Mouse (Mus musculus) midbrain, embryonic 11.5 days (tissue): ENCODE results near the gene Kif5a. TPM values are rescaled to one million over a fixed set of nuclear protein-coding genes. Genes with fewer than 3 reads are reported as not detected.
"Not testable (repeated sequence)": the region's sequence is repeated elsewhere in the genome, so short reads cannot be mapped to it uniquely, and the experiment has no call there.

Experiments
- ATAC-seq: fragments of 200-750 bp; cut with Nextera tagmentation; 2 replicates; pipeline ENCODE4 v1.8.0; 2017; ENCODE audit warnings: moderate TSS enrichment, moderate library complexity; ENCODE audit not compliant: low FRiP score
- DNase-seq: peaks from one replicate; pipeline ENCODE4 v3.0.0; 2015; ENCODE audit warnings: low spot score; ENCODE audit errors: missing footprints
- H3K27ac ChIP-seq: fragments of 300-500 bp; sonication (generic); 2 replicates; pipeline ENCODE4 v1.5.1; 2014; ENCODE audit warnings: low read depth, low read length
- H3K27me3 ChIP-seq: fragments of 300-500 bp; sonication (generic); 2 replicates; pipeline ENCODE4 v1.6.1; 2014; ENCODE audit warnings: mild to moderate bottlenecking, low read length, moderate library complexity, mixed read lengths; ENCODE audit not compliant: control insufficient read depth, insufficient read depth
- H3K36me3 ChIP-seq: fragments of 300-500 bp; sonication (generic); 2 replicates; pipeline ENCODE4 v1.6.1; 2014; ENCODE audit warnings: mild to moderate bottlenecking, low read length, moderate library complexity, mixed read lengths; ENCODE audit not compliant: control insufficient read depth, insufficient read depth
- H3K4me1 ChIP-seq: fragments of 300-500 bp; sonication (generic); 2 replicates; pipeline ENCODE4 v1.6.1; 2014; ENCODE audit warnings: low read length; ENCODE audit not compliant: control insufficient read depth, insufficient read depth
- H3K4me2 ChIP-seq: fragments of 300-500 bp; sonication (generic); 2 replicates; pipeline ENCODE4 v1.6.1; 2014; ENCODE audit warnings: mild to moderate bottlenecking, moderate library complexity
- H3K4me3 ChIP-seq: fragments of 300-500 bp; sonication (generic); 2 replicates; pipeline ENCODE4 v1.5.1; 2014; ENCODE audit warnings: low read depth, low read length
- H3K9ac ChIP-seq: fragments of 300-500 bp; sonication (generic); 2 replicates; pipeline ENCODE4 v1.6.1; 2014; ENCODE audit warnings: low read length
- H3K9me3 ChIP-seq: fragments of 300-500 bp; sonication (generic); 2 replicates; pipeline ENCODE4 v1.6.1; 2016; ENCODE audit warnings: low read length; ENCODE audit not compliant: control insufficient read depth
- WGBS: fragments of 180-500 bp; shearing (Covaris S2); extraction: QIAGEN DNeasy Blood & Tissue Kit; methylation state at CpG from one replicate; pipeline ENCODE4 v1.1.7; 2014; 5-methylcytosine and 5-hydroxymethylcytosine counted together
- polyA plus RNA-seq: library from polyadenylated mRNA; unstranded; fragments of >200 nt; fragmentation: Nextera tagmentation; extraction: Ambion mirVana; gene quantifications from 2 replicates; pipeline ENCODE4 v1.2.1, GENCODE M21; 2014

The Kif5a gene
- polyA plus RNA-seq, 1 experiment from 2014 or later, result 26.3 TPM

DNA sequence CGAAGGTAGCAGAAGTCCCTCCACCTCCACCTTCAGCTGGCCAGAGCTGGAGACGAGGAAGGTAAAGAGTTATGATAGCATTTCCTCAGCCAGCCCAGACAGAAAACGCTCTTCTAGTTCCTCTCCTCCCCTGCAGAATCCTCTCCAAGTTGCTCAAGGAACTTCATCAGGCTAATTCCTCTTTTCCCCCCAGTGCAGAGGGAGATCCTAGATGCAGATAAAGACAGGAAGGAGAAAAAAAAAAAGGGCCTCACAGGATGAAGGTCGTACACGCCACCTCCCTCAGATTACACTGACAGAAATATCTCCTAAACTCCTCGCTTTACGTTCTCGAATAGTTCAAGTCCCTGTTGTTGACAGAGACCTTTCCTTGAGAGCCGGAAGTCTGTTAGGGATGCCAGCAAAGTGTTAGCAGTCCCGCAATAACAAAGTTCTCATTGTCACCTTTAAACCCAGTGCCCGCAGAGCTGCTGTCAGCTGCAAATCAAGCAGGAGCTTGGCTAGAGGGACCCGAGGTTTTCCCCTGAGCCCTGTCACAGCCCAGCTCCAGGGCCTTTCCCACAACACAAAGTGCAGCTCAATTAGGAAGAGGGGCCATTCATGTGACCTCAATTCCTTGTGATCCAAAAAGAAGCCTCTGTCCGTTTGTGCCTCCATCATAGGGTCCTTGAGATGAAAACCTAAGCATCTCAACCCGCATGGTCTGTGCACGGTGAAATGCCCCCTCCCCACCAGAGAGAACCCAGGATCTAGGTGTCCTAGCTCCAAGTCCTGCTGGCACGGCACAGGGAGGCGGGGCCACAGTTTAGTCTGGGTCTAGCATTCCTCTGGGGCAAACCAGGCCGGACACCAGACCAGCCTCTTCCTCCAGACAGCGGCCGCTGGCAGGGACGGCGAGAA is 68.5 kb downstream of the Kif5a start:
- peak; percentile 57 for ATAC-seq

DNA sequence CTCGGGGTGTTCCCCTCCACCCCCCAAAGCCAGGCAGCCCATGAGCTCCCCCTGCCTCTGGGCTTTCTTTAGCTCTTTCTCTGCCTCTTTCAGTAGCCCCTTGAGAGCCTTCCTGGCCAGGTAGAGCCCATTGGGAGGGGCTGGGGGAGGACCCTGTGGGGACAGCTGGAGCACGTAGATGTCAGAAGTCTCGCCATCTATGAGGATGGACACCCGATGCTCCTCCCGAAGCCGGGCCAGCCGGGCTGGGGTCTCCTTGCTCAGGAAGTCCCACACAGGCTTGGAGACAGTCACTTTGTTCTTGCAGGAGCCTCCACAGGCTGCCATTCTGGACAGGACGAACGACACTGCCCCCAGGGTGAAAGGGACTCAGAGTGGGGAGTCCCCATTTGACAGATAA is 70.1 kb downstream of the Kif5a start:
- Histone ChIP-seq H3K4me3 (no peak overlapping the region), H3K36me3 (peaks cover 2% of the 10 kb centered on the region; the same call in 1 of the 2 replicates), H3K27ac (no peak overlapping the region), H3K27me3 (no peaks in the 10 kb centered on the region), H3K4me1 (peaks cover 36% of the 10 kb centered on the region), H3K9ac (no peak overlapping the region), H3K9me3 (no peaks in the 10 kb centered on the region), H3K4me2 (no peak overlapping the region)
- DNase-seq (no peak), ATAC-seq (no peak)
- WGBS, result 90% methylated on average over 9 of the region's 9 CpGs

More for the DNA sequence above, 68.5 kb downstream of the Kif5a start:
- Histone ChIP-seq H3K9ac (peak overlapping the region; percentile 97), H3K27me3 (no peaks in the 10 kb centered on the region), H3K36me3 (peaks cover 8% of the 10 kb centered on the region), H3K4me2 (peak overlapping the region; percentile 78), H3K9me3 (no peaks in the 10 kb centered on the region), H3K4me3 (peak overlapping the region; percentile 96), H3K4me1 (peaks cover 27% of the 10 kb centered on the region), H3K27ac (peak overlapping the region; percentile 86)
- WGBS, result 28% methylated on average over 22 of the region's 22 CpGs
- peak; percentile 94 for DNase-seq

DNA sequence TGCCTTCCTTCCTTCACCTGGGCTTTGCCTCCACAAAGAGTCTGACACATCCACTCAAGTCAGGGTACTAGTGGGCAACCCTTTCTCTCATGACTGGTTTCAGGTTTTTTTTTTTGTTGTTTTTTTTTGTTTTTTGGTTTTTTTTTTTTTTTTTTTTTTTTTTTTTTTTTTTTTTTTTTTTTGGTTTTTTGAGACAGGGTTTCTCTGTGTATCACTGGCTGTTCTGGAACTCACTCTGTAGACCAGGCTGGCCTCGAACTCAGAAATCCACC is 71.2 kb downstream of the Kif5a start:
- H3K27ac ChIP-seq, ATAC-seq, H3K27me3 ChIP-seq, H3K4me2 ChIP-seq, H3K9me3 ChIP-seq, H3K4me3 ChIP-seq, H3K36me3 ChIP-seq, DNase-seq, H3K9ac ChIP-seq: not testable (repeated sequence)
- WGBS, result 84% methylated on average over 1 of the region's 1 CpGs
- H3K4me1 ChIP-seq, result peaks cover 41% of the 10 kb centered on the region

- no peak overlapping the region for H3K4me3 ChIP-seq
- peaks cover 37% of the 10 kb centered on the region for H3K4me1 ChIP-seq
Observed at GRCm38 (mm10) chr10:127191191-127192056, 71.7 kb downstream of the Kif5a start.

GRCm38 (mm10) chr10:127190398-127191190 is 72.6 kb downstream of the Kif5a start:
- peaks cover 7% of the 10 kb centered on the region; the same call in 1 of the 2 replicates for H3K36me3 ChIP-seq
- ATAC-seq, result no peak
- 32% methylated on average over 14 of the region's 14 CpGs for WGBS
- H3K4me2 ChIP-seq, result peak overlapping the region; percentile 92
- H3K27me3 ChIP-seq, result no peaks in the 10 kb centered on the region
- H3K4me3 ChIP-seq, result peak overlapping the region; percentile 72; the same call in 1 of the 2 replicates
- peak; percentile 85 for DNase-seq
- H3K27ac ChIP-seq, result 0 out of 2 replicates have a peak overlapping the region, but pooled peaks have one; percentile 20
- peak overlapping the region; percentile 81; the same call in 1 of the 2 replicates for H3K9ac ChIP-seq
- no peaks in the 10 kb centered on the region for H3K9me3 ChIP-seq
- peaks cover 33% of the 10 kb centered on the region for H3K4me1 ChIP-seq

More at GRCm38 (mm10) chr10:127191191-127192056, 71.7 kb downstream of the Kif5a start:
- DNase-seq (peak; percentile 84), ATAC-seq (no peak)
- Histone ChIP-seq H3K36me3 (peaks cover 7% of the 10 kb centered on the region; the same call in 1 of the 2 replicates), H3K27me3 (no peaks in the 10 kb centered on the region), H3K4me2 (no peak overlapping the region), H3K27ac (no peak overlapping the region), H3K9me3 (no peaks in the 10 kb centered on the region), H3K9ac (no peak overlapping the region)
- 76% methylated on average over 19 of the region's 19 CpGs for WGBS

DNA sequence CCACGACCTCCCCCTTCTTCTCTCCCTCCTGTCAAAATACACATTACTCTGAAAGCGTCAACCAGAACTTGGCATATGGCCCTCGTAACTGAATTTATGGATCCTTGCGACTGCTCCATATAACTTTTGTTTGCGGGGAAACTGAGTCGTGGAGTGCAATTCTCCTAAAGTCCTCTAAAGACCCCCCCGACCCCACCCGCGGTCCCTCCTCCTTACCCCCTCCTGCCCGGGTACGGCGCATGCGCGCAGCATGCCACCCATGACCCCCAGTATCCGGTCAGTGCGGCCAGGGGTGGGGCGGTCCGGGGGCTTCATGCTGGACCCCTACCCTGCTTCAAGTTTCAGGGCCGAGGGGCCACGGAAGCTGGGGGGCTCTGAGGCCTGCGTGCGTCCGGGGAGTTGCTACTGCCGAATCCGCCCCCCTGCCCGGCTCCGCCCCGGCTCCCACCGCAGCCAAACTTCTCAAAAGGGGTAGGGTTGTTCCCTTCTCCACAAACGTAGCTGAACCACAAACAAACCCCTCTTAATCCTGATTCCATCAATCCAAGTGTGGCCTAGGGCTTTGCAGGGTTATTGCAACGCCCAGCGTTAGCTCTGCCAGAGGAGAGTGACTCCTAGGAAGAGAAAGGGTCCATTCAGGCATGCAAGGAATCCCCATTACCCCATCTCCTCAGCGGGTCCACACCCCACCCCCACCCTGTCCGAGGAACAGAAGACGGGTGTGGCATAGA is 73.3 kb downstream of the Kif5a start, which contains the start of gene Arhgef25:
Gene Arhgef25 (minus strand): TSS at position 433 of the 731 bp plus-strand sequence.
- Histone ChIP-seq H3K4me1 (peaks cover 30% of the 10 kb centered on the region), H3K27ac (peak within 1 kb of the TSS; percentile 60), H3K4me2 (peak within 1 kb of the TSS; percentile 92), H3K27me3 (no peaks in the 10 kb centered on the region), H3K4me3 (peak within 1 kb of the TSS; percentile 72), H3K9me3 (no peaks in the 10 kb centered on the region), H3K36me3 (peaks cover 7% of the 10 kb centered on the region; the same call in 1 of the 2 replicates), H3K9ac (peak within 1 kb of the TSS; percentile 81)
- DNase-seq (peak; percentile 95), ATAC-seq (peak; percentile 22; the same call in 1 of the 2 replicates)
- under 1% methylated on average over 34 of the region's 35 CpGs for WGBS

DNA sequence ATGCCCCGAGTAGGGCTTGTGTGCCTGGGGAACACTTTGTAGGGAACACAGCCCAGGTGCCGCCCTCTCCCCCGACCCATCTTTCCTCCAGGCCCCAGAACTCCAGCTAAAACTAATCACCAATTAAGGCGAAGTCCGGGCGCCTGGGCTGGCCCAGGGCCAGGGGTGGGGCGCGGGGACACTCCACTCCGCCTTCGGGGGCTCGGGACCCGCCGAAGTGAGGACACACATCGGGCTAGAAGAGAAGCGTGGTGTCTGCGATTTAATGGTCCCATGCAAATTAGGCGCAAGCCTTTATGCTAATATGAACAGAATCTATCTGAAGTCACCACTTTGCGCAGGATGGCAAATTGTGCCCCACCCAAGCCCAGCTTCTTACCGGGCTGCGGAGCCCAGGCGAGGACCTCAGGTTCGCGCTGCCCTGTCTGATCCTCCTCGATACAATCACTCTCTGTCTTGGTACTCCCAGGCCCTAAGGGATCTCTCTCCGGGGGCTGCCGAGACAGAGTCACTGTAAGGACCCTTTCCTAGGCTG is 74.0 kb downstream of the Kif5a start:
- Histone ChIP-seq H3K27me3 (no peaks in the 10 kb centered on the region), H3K9me3 (no peaks in the 10 kb centered on the region), H3K4me1 (peaks cover 24% of the 10 kb centered on the region), H3K36me3 (peaks cover 7% of the 10 kb centered on the region; the same call in 1 of the 2 replicates), H3K27ac (peak overlapping the region; percentile 50), H3K4me3 (peak overlapping the region; percentile 72), H3K9ac (peak overlapping the region; percentile 81), H3K4me2 (peak overlapping the region; percentile 92)
- DNase-seq, result peak; percentile 95
- WGBS, result under 1% methylated on average over 26 of the region's 26 CpGs
- ATAC-seq, result peak; percentile 10
